Mouse (Mus musculus): ENCODE data around the gene Plpp3. TPM values are rescaled to one million over a fixed set of nuclear protein-coding genes. Genes with fewer than 3 reads are reported as not detected.

Plpp3 gene
- total and polyA plus RNA-seq, 3 experiments: not detected

GRCm38 (mm10) chr4:105252571-105253200, 95.5 kb downstream of the Plpp3 start:
- no peaks in the 10 kb centered on the region for H3K36me3 ChIP-seq (ENCODE audit: control insufficient read depth in 1 of 2, insufficient read depth in 2 of 2, low read length in 2 of 2)
- no peak overlapping the region for H3K27ac ChIP-seq (ENCODE audit: control insufficient read depth, low read depth, low read length)
- H3K79me2 ChIP-seq (ENCODE audit: control insufficient read depth, insufficient read depth, low read length, poor library complexity): no peaks in the 10 kb centered on the region
- DNase-seq (ENCODE audit: low read depth, low spot score): no peak
- no peak overlapping the region for H3K4me3 ChIP-seq (ENCODE audit: control insufficient read depth in 1 of 2, insufficient read depth in 1 of 2, low read depth in 2 of 2, low read length in 2 of 2)
- H3K9ac ChIP-seq (ENCODE audit: control insufficient read depth, low read depth, low read length, poor library complexity, severe bottlenecking): no peak overlapping the region
- H3K4me1 ChIP-seq (ENCODE audit: control insufficient read depth in 1 of 2, insufficient read depth in 2 of 2, low read length in 2 of 2): no peaks in the 10 kb centered on the region
- H3K27me3 ChIP-seq (ENCODE audit: control insufficient read depth in 1 of 2, insufficient read depth in 2 of 2, low read length in 2 of 2): no peaks in the 10 kb centered on the region
- no peaks in the 10 kb centered on the region for H3K9me3 ChIP-seq (replicated peaks; ENCODE audit: insufficient read depth, low read length)
- no peak for TF ChIP-seq POLR2AphosphoS2 (IDR thresholded peaks at IDR 0.05; ENCODE audit: low read length)
- no peak for TF ChIP-seq TCF12 (IDR thresholded peaks at IDR 0.05; ENCODE audit: low read depth, low read length)
- no peak for TF ChIP-seq MEF2A (IDR thresholded peaks at IDR 0.05; ENCODE audit: extremely low read depth, insufficient replicate concordance, low read depth, low read length, poor library complexity, severe bottlenecking)
- TF ChIP-seq ZNF384 (IDR thresholded peaks at IDR 0.05; ENCODE audit: low read depth, low read length): no peak
- no peak for TF ChIP-seq MAFK (IDR thresholded peaks at IDR 0.05; ENCODE audit: borderline replicate concordance, low read depth, low read length)
- TF ChIP-seq KAT2A (conservative IDR thresholded peaks at IDR 0.05; ENCODE audit: low read depth, low read length): no peak
- TF ChIP-seq ZKSCAN1 (IDR thresholded peaks at IDR 0.05; ENCODE audit: low read depth, low read length): no peak
- TF ChIP-seq MXI1 (IDR thresholded peaks at IDR 0.05; ENCODE audit: low read depth, low read length): no peak
- TF ChIP-seq TBP (IDR thresholded peaks at IDR 0.05; ENCODE audit: low read depth, low read length): no peak
- TF ChIP-seq MAX (IDR thresholded peaks at IDR 0.05; ENCODE audit: low read length): no peak
- TF ChIP-seq ELF1 (IDR thresholded peaks at IDR 0.05; ENCODE audit: low read depth, low read length): no peak
- no peak for TF ChIP-seq CHD1 (IDR thresholded peaks at IDR 0.05; ENCODE audit: low read depth, low read length)
- no peak for TF ChIP-seq NELFE (IDR thresholded peaks at IDR 0.05; ENCODE audit: low read depth, low read length)
- TF ChIP-seq MYB (IDR thresholded peaks at IDR 0.05; ENCODE audit: low read depth, low read length): no peak
- TF ChIP-seq SMC3 (IDR thresholded peaks at IDR 0.05; ENCODE audit: low read depth, low read length): no peak
- TF ChIP-seq POLR2AphosphoS5 (IDR thresholded peaks at IDR 0.05; ENCODE audit: borderline replicate concordance, low read depth, low read length): no peak
- no peak for TF ChIP-seq ETS1 (IDR thresholded peaks at IDR 0.05; ENCODE audit: low read depth, low read length)
- TF ChIP-seq MYC (IDR thresholded peaks at IDR 0.05; ENCODE audit: low read depth, low read length): no peak

DNA sequence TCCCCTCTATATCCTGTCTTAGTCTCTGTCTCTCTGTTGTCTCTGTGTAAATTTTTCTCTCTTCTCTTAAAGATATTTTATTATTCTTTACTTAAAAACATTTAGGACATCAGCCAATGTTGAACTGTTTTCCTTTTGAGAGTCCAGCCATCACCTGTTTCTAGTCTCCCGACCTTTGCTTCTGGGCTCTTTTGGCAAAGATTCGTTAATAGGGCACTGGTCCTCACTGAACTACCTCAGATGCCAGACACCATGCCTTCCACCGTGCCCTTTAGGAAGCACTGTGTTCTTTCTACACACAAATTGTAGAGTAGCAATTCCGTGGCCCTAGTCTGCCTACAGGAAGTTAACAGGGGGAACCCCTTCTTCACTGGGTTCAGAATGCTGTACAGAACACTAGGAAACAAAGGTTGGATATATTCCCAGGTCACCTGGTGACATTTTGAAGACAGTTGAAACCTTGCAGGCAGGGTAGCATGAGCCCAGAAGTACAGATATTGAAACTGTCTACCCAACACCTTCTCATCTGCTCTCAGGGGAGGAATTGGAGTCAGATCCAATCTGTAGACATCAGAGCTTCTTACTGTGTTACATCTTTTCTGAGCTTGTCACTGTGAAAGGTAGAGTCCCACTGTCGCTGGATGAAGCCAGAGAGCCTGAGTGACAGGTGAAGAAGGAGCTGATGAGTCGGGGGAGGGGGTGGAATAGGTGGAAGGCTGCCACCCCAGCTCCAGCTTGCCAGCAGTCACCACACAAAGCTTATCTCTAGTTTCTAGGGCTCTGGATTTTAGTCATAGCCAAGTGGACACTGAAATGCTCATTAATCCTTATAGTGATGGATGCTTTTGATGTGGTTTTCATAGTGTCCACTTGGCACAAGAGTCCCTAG, 96.5 kb downstream of the Plpp3 start:
- H3K4me3 ChIP-seq (ENCODE audit: control insufficient read depth in 1 of 2, insufficient read depth in 1 of 2, low read depth in 2 of 2, low read length in 2 of 2): no peak overlapping the region
- H3K79me2 ChIP-seq (ENCODE audit: control insufficient read depth, insufficient read depth, low read length, poor library complexity): no peaks in the 10 kb centered on the region
- no peaks in the 10 kb centered on the region for H3K36me3 ChIP-seq (ENCODE audit: control insufficient read depth in 1 of 2, insufficient read depth in 2 of 2, low read length in 2 of 2)
- H3K27ac ChIP-seq (ENCODE audit: control insufficient read depth, low read depth, low read length): no peak overlapping the region
- H3K4me1 ChIP-seq (ENCODE audit: control insufficient read depth in 1 of 2, insufficient read depth in 2 of 2, low read length in 2 of 2): no peaks in the 10 kb centered on the region
- no peak for DNase-seq (ENCODE audit: low read depth, low spot score)
- no peak overlapping the region for H3K9ac ChIP-seq (ENCODE audit: control insufficient read depth, low read depth, low read length, poor library complexity, severe bottlenecking)
- no peak for TF ChIP-seq BHLHE40 (IDR thresholded peaks at IDR 0.05; ENCODE audit: borderline replicate concordance, low read depth, low read length)
- no peaks in the 10 kb centered on the region for H3K27me3 ChIP-seq (ENCODE audit: control insufficient read depth in 1 of 2, insufficient read depth in 2 of 2, low read length in 2 of 2)
- no peaks in the 10 kb centered on the region for H3K9me3 ChIP-seq (replicated peaks; ENCODE audit: insufficient read depth, low read length)
